Mouse (Mus musculus): ENCODE results near the gene Ank2.
A peak's percentile ranks its signal among the peaks of the same experiment; 100 is the strongest.
"Not testable (repeated sequence)": the region's sequence is repeated elsewhere in the genome, so short reads cannot be mapped to it uniquely, and the experiment has no call there.

Ank2 gene

GRCm38 (mm10) chr3:127350602-127351362 lies 148.4 kb downstream of the Ank2 start:
- no peak for DNase-seq

GRCm38 (mm10) chr3:127348926-127349325 lies 150.2 kb downstream of the Ank2 start:
- DNase-seq: no peak

- no peak for DNase-seq
These were observed 153.2 kb downstream of the Ank2 start for GRCm38 (mm10) chr3:127345860-127346459.

- no peak for DNase-seq
These were observed 157.8 kb downstream of the Ank2 start for GRCm38 (mm10) chr3:127341300-127341699.

- DNase-seq: no peak
These were observed 164.3 kb downstream of the Ank2 start for GRCm38 (mm10) chr3:127334876-127335275.

GRCm38 (mm10) chr3:127331562-127331961 lies 167.6 kb downstream of the Ank2 start:
- DNase-seq: no peak

GRCm38 (mm10) chr3:127326355-127326754 lies 172.8 kb downstream of the Ank2 start:
- no peak for DNase-seq

GRCm38 (mm10) chr3:127322870-127323269 lies 176.3 kb downstream of the Ank2 start:
- peak; percentile 41 to 49 for DNase-seq

GRCm38 (mm10) chr3:127321645-127322044 lies 177.5 kb downstream of the Ank2 start:
- DNase-seq: no peak

- DNase-seq: not testable (repeated sequence)
These were observed 178.1 kb downstream of the Ank2 start for GRCm38 (mm10) chr3:127321031-127321430.

GRCm38 (mm10) chr3:127320311-127320710 lies 178.8 kb downstream of the Ank2 start:
- DNase-seq: no peak

GRCm38 (mm10) chr3:127317641-127318040 lies 181.5 kb downstream of the Ank2 start:
- DNase-seq: no peak

GRCm38 (mm10) chr3:127316717-127317116 lies 182.4 kb downstream of the Ank2 start:
- no peak for DNase-seq

GRCm38 (mm10) chr3:127311521-127311920 lies 187.6 kb downstream of the Ank2 start:
- no peak for DNase-seq

GRCm38 (mm10) chr3:127310079-127310478 lies 189.1 kb downstream of the Ank2 start:
- DNase-seq: no peak

GRCm38 (mm10) chr3:127303957-127304553 lies 195.1 kb downstream of the Ank2 start:
- no peak for DNase-seq

GRCm38 (mm10) chr3:127303041-127303440 lies 196.1 kb downstream of the Ank2 start:
- DNase-seq: no peak

- DNase-seq: no peak
These were observed 198.4 kb downstream of the Ank2 start for GRCm38 (mm10) chr3:127300790-127301189.

GRCm38 (mm10) chr3:127295921-127296320 lies 203.2 kb downstream of the Ank2 start:
- DNase-seq: no peak

GRCm38 (mm10) chr3:127294610-127295349 lies 204.4 kb downstream of the Ank2 start:
- no peak for DNase-seq

GRCm38 (mm10) chr3:127294079-127294478 lies 205.1 kb downstream of the Ank2 start:
- DNase-seq: no peak

- no peak for DNase-seq
These were observed 205.7 kb downstream of the Ank2 start for GRCm38 (mm10) chr3:127293479-127293874.

GRCm38 (mm10) chr3:127292864-127293478 lies 206.2 kb downstream of the Ank2 start:
- no peak for DNase-seq

Measured in B cell, adult 2 months (primary cell).